Mouse (Mus musculus) cortical plate, adult 2 months (tissue): ENCODE measurements at regions not wholly inside any gene's neighbourhood (a gene's known extent, or its start where the extent isn't known, plus 50 kb on each side); places are given as distances from the start of the nearest gene placed in this dataset.

Experiments used
- CTCF ChIP-seq: fragments of 200-500 bp; IDR thresholded peaks from 2 replicates; pipeline ENCODE4 v1.5.1; 2011; ENCODE audit warnings: mild to moderate bottlenecking, control low read depth, low read length; ENCODE audit not compliant: insufficient read depth; ENCODE audit errors: extremely low read depth
- POLR2A ChIP-seq: fragments of 200-500 bp; IDR thresholded peaks from 2 replicates; pipeline ENCODE4 v1.6.1; 2011; ENCODE audit warnings: mild to moderate bottlenecking, low read length, control low read depth; ENCODE audit not compliant: insufficient read depth; ENCODE audit errors: extremely low read depth

DNA sequence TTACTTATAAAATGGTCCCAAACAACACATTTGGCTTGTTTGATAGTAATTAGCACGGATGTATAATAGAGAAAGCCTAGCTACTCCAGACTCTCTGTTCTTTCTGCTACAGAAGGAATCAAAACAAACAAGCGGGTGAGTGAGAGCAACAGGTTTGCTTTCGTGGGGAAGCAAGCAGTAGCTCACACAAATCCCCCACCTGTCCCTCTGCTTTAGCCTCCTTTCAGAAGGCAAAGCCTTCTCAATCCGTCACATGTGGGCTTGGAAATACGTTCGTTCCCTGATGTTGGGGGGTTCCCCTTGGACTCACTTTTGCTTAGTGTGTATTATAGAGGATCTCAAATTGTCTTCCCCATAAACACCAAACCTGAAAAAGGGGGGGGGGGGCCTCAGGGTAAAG lies 311.8 kb downstream of the Ndfip2 start:
- TF ChIP-seq CTCF (no peak), POLR2A (no peak)
